Mouse (Mus musculus) hindlimb bud, embryonic 11.5 days (tissue): ENCODE measurements around the gene Sox1.

Experiments used
- DNase-seq: peaks from one replicate; pipeline ENCODE4 v3.0.0-alpha.2; 2012; ENCODE audit warnings: low read depth, low spot score; ENCODE audit errors: extremely low spot score

The Sox1 gene

GRCm38 (mm10) chr8:12395071-12396031 is at the start of gene Sox1:
Gene Sox1 (plus strand): TSS chr8:12395295.
- DNase-seq: no peak

GRCm38 (mm10) chr8:12345881-12346280 is 49.2 kb upstream of the Sox1 start:
- DNase-seq: no peak

DNA sequence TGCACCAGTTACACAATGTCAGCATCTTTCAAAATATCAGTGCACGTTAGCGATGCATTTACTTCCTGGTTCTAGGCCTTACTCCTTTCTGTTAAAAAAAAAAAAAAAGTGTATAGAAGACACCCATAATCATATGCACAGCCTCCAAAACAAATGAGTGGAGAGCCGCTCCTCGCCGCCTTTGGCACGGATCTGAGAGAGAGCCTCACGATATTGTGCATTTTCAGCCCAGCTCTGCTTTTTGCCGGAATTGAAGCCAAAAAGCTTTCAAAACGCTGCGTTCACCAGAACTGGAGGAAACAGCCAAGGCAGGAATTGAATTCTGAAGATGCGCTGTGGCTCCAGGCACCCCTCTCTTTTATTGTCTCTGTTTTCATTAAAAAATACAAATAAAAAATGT is 48.2 kb upstream of the Sox1 start:
- no peak for DNase-seq

DNA sequence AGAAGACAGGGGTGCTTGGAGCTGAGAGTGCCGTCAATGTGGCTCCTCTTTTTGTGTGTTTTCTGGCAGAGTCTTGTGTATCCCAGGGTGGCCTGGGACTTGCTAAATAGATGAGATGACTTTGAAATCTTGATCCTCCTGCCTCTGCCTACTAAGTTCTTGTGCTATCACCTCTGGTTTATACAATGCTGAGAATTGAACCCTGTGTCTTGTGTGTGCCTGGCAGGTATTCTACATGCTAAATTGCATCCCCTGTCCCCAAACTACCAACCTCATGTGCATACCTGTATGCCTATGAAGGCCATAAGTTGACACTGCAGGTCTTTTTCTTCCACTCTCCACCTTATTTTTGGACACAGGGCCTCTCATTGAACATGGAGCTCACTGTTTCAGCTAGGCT is 46.8 kb upstream of the Sox1 start:
- DNase-seq: no peak

DNA sequence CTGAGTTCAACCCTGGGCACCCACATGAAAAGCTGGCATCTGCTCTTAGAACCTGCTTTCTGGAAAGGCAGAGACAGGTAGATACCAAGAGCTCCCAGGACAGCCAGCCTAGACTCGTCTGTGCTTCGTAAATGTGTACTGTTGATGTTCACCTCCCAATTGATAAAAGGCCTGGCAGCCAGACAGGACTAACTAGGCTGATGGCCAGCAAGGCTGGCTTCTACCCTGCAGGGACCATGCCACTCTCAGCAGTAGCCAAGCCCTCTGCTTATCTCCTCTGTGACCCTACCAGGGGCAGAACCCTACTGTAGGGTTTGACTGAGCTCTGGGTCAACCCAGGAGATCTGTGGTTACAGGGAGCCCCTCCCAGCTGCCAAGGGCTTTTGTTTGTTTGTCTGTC is 45.5 kb upstream of the Sox1 start:
- no peak for DNase-seq

GRCm38 (mm10) chr8:12351121-12351520 is 44.0 kb upstream of the Sox1 start:
- DNase-seq: no peak

GRCm38 (mm10) chr8:12354406-12355025 is 40.6 kb upstream of the Sox1 start:
- no peak for DNase-seq

DNA sequence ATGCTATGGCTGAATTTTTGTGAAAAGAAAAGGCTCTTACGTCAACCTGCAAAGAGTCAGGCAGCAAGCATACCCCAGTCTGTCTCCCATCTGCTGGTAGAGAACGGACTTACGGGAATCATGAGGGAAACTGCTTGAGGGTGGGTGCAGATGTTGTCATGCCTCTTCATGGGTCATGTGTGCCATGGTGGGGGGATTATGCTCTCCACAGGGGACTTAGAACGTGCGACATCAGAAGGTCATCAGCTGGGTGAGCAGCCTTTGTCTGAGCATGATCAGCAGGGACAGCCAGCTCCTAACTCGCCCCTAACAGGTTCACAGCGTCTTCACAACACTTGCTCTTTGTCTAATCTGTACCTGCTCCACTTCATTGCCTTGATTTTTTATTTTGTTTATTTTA is 26.9 kb upstream of the Sox1 start:
- DNase-seq: no peak

GRCm38 (mm10) chr8:12368856-12369255 is 26.2 kb upstream of the Sox1 start:
- DNase-seq: no peak

DNA sequence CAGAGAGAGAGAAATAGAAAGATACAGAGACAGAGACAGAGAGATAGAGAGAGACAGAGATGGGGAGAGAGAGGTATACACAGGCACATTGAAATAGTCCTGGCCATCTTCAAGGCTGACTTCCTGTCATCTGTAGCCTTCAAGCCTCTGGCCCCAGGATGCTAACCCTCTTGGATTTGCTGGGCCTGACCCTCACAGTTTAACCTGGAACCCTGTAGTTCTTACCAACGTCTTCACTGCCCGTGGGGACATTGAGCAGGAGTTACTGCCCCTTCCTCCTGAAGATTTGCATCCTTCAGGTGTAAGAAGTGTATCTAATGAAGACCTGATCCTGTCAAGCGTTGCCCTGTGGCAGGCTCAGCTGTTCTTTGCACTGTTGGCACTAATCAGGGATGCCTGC is 14.0 kb upstream of the Sox1 start:
- no peak for DNase-seq

- no peak for DNase-seq
Measured at GRCm38 (mm10) chr8:12382707-12383561, 12.2 kb upstream of the Sox1 start.

GRCm38 (mm10) chr8:12383979-12384890 is 10.9 kb upstream of the Sox1 start:
- no peak for DNase-seq

- no peak for DNase-seq
Measured at GRCm38 (mm10) chr8:12384996-12385685, 10.0 kb upstream of the Sox1 start.

DNA sequence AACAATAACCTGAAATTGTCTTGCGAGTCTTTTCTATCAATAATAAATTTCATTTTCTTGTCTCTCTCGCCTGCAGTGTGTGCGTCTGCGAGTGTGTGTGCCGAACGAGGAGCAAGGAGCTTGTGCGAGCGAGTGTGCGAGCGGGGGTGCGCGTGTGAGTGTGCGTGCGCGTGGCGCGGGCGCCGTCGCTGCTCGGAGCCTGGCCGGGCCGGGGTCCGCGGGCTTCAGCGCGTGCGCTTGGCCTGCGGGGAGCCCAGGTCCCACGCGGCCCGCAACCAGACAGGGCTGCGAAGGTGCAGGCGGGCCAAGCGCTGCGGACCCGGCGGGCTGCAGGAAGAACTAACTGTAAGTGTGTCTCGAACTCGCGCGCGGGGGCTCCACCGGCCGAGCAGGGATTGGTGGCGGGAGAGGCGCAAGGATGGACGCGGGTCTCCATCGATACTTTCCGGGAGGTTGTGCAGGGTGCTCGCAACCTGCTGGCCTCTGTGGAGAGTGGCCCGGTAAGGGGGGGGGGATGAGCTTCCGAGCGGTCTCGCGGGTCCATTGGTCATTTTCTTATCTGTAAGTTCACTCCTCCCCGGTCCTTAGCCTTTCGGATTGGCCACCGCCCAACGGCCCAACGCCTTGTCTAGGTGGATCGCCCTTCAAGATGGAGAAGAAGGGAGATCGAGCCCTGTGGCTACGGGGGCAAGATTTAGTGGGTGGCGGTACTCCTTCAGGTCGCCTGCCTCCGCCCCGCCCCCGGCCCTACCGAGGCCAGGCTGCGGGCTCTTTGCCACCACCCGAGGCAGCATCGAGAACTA is 9.2 kb upstream of the Sox1 start:
- no peak for DNase-seq

GRCm38 (mm10) chr8:12386530-12387222 is 8.4 kb upstream of the Sox1 start:
- no peak for DNase-seq

DNA sequence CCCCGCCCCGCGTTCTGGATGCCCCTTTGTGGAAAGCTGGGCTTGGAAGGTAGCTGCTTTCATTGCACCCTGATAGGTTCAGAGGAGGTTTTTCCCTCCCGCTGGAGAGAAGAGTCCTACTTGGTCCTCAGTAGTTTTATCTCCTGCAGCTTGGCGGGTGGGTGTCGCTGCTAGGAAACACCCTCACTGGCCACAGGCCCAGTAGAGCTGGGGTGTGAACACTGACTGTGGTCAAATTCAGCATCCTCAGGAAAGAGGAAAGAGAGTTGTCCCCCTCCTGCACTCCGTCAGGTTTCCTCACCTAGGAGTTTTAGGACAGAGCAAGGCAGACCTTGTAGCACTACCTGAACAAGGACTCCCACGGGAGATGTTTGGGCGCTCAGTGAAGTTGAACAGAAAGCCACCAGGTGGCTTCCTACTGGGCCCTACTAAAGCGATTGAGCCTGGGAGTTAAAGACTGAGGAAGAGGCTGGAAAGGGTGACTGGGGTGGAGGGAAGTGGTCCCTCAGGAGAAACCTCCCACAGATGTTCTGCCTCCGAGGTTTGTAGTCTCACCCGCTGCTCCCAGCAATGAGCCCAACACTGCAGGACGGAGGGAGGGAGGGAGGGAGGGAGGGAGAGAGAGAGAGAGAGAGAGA is 7.8 kb upstream of the Sox1 start:
- no peak for DNase-seq

- no peak for DNase-seq
Measured at GRCm38 (mm10) chr8:12387901-12388300, 7.2 kb upstream of the Sox1 start.
